Mouse (Mus musculus): Measurements from ENCODE around the gene Rps19bp1. TPM values are rescaled to one million over a fixed set of nuclear protein-coding genes. Genes with fewer than 3 reads are reported as not detected.
A peak's percentile ranks its signal among the peaks of the same experiment; 100 is the strongest.

Rps19bp1 gene
- polyA plus RNA-seq, 1 experiment = 14.4 TPM

GRCm38 (mm10) chr15:80225796-80226195 lies 38.3 kb downstream of the Rps19bp1 start:
- no peak for TF ChIP-seq POLR2A (IDR thresholded peaks at IDR 0.05; ENCODE audit: borderline replicate concordance, extremely low read depth, low read depth, low read length)
- peak; percentile 38; the same call in 1 of the 2 replicates for TF ChIP-seq CTCF (IDR thresholded peaks at IDR 0.05; ENCODE audit: insufficient read depth, low read length)
- Histone ChIP-seq H3K4me3 (replicated peaks; ENCODE audit: extremely low read depth, low read depth, low read length) (no peak overlapping the region), H3K4me1 (ENCODE audit: control insufficient read depth, insufficient read depth, low read length) (no peaks in the 10 kb centered on the region)
- WGBS = 46% methylated on average over 2 of the region's 2 CpGs
- DNase-seq = peak; percentile 37

GRCm38 (mm10) chr15:80225208-80225607 lies 38.9 kb downstream of the Rps19bp1 start:
- peak; percentile 92 for TF ChIP-seq CTCF (IDR thresholded peaks at IDR 0.05; ENCODE audit: insufficient read depth, low read length)
- TF ChIP-seq POLR2A (IDR thresholded peaks at IDR 0.05; ENCODE audit: borderline replicate concordance, extremely low read depth, low read depth, low read length) = no peak
- 18% methylated on average over 9 of the region's 9 CpGs for WGBS
- Histone ChIP-seq H3K4me3 (replicated peaks; ENCODE audit: extremely low read depth, low read depth, low read length) (no peak overlapping the region), H3K4me1 (ENCODE audit: control insufficient read depth, insufficient read depth, low read length) (no peaks in the 10 kb centered on the region)
- DNase-seq = peak; percentile 71

GRCm38 (mm10) chr15:80223751-80224150 lies 40.4 kb downstream of the Rps19bp1 start:
- no peak overlapping the region for H3K4me3 ChIP-seq (replicated peaks; ENCODE audit: extremely low read depth, low read depth, low read length)
- TF ChIP-seq POLR2A (IDR thresholded peaks at IDR 0.05; ENCODE audit: borderline replicate concordance, extremely low read depth, low read depth, low read length) = no peak
- TF ChIP-seq CTCF (IDR thresholded peaks at IDR 0.05; ENCODE audit: insufficient read depth, low read length) = no peak
- H3K4me1 ChIP-seq (ENCODE audit: control insufficient read depth, insufficient read depth, low read length) = peaks cover 8% of the 10 kb centered on the region; the same call in 1 of the 2 replicates

GRCm38 (mm10) chr15:80221031-80221430 lies 43.1 kb downstream of the Rps19bp1 start:
- WGBS = 65% methylated on average over 8 of the region's 8 CpGs

More at GRCm38 (mm10) chr15:80223751-80224150, 40.4 kb downstream of the Rps19bp1 start:
- WGBS = 86% methylated on average over 7 of the region's 7 CpGs
- no peak for DNase-seq

GRCm38 (mm10) chr15:80219705-80220657 lies 44.1 kb downstream of the Rps19bp1 start:
- DNase-seq = no peak
- peaks cover 8% of the 10 kb centered on the region; the same call in 1 of the 2 replicates for H3K4me1 ChIP-seq (ENCODE audit: control insufficient read depth, insufficient read depth, low read length)
- TF ChIP-seq CTCF (IDR thresholded peaks at IDR 0.05; ENCODE audit: insufficient read depth, low read length) = no peak
- no peak for TF ChIP-seq POLR2A (IDR thresholded peaks at IDR 0.05; ENCODE audit: borderline replicate concordance, extremely low read depth, low read depth, low read length)
- 46% methylated on average over 4 of the region's 4 CpGs for WGBS
- H3K4me3 ChIP-seq (replicated peaks; ENCODE audit: extremely low read depth, low read depth, low read length) = no peak overlapping the region

More at GRCm38 (mm10) chr15:80221031-80221430, 43.1 kb downstream of the Rps19bp1 start:
- no peak for DNase-seq
- Histone ChIP-seq H3K4me1 (ENCODE audit: control insufficient read depth, insufficient read depth, low read length) (peaks cover 8% of the 10 kb centered on the region; the same call in 1 of the 2 replicates), H3K4me3 (replicated peaks; ENCODE audit: extremely low read depth, low read depth, low read length) (no peak overlapping the region)
- TF ChIP-seq CTCF (IDR thresholded peaks at IDR 0.05; ENCODE audit: insufficient read depth, low read length) (no peak), POLR2A (IDR thresholded peaks at IDR 0.05; ENCODE audit: borderline replicate concordance, extremely low read depth, low read depth, low read length) (no peak)

- WGBS = 10% methylated on average over 14 of the region's 14 CpGs
- no peak for TF ChIP-seq CTCF (IDR thresholded peaks at IDR 0.05; ENCODE audit: insufficient read depth, low read length)
- TF ChIP-seq POLR2A (IDR thresholded peaks at IDR 0.05; ENCODE audit: borderline replicate concordance, extremely low read depth, low read depth, low read length) = no peak
- Histone ChIP-seq H3K4me1 (ENCODE audit: control insufficient read depth, insufficient read depth, low read length) (peaks cover 8% of the 10 kb centered on the region; the same call in 1 of the 2 replicates), H3K4me3 (replicated peaks; ENCODE audit: extremely low read depth, low read depth, low read length) (no peak overlapping the region)
- no peak for DNase-seq
These were observed 44.9 kb downstream of the Rps19bp1 start for GRCm38 (mm10) chr15:80219211-80219610.

GRCm38 (mm10) chr15:80217476-80217875 lies 46.6 kb downstream of the Rps19bp1 start:
- no peak for TF ChIP-seq CTCF (IDR thresholded peaks at IDR 0.05; ENCODE audit: insufficient read depth, low read length)
- no peak for TF ChIP-seq POLR2A (IDR thresholded peaks at IDR 0.05; ENCODE audit: borderline replicate concordance, extremely low read depth, low read depth, low read length)
- Histone ChIP-seq H3K4me3 (replicated peaks; ENCODE audit: extremely low read depth, low read depth, low read length) (no peak overlapping the region), H3K4me1 (ENCODE audit: control insufficient read depth, insufficient read depth, low read length) (peaks cover 8% of the 10 kb centered on the region; the same call in 1 of the 2 replicates)
- 86% methylated on average over 10 of the region's 10 CpGs for WGBS
- DNase-seq = no peak

- no peak overlapping the region for H3K4me3 ChIP-seq (replicated peaks; ENCODE audit: extremely low read depth, low read depth, low read length)
- peaks cover 8% of the 10 kb centered on the region; the same call in 1 of the 2 replicates for H3K4me1 ChIP-seq (ENCODE audit: control insufficient read depth, insufficient read depth, low read length)
- 48% methylated on average over 9 of the region's 9 CpGs for WGBS
- TF ChIP-seq CTCF (IDR thresholded peaks at IDR 0.05; ENCODE audit: insufficient read depth, low read length) (no peak), POLR2A (IDR thresholded peaks at IDR 0.05; ENCODE audit: borderline replicate concordance, extremely low read depth, low read depth, low read length) (no peak)
- DNase-seq = no peak
These were observed 47.7 kb downstream of the Rps19bp1 start for GRCm38 (mm10) chr15:80216480-80216820.

- H3K4me3 ChIP-seq (replicated peaks; ENCODE audit: extremely low read depth, low read depth, low read length) = no peak overlapping the region
- peaks cover 8% of the 10 kb centered on the region; the same call in 1 of the 2 replicates for H3K4me1 ChIP-seq (ENCODE audit: control insufficient read depth, insufficient read depth, low read length)
- WGBS = 18% methylated on average over 10 of the region's 10 CpGs
- TF ChIP-seq POLR2A (IDR thresholded peaks at IDR 0.05; ENCODE audit: borderline replicate concordance, extremely low read depth, low read depth, low read length) = no peak
- peak; percentile 67 for TF ChIP-seq CTCF (IDR thresholded peaks at IDR 0.05; ENCODE audit: insufficient read depth, low read length)
- peak; percentile 13 for DNase-seq
These were observed 48.2 kb downstream of the Rps19bp1 start for GRCm38 (mm10) chr15:80215716-80216479.

All from lung, adult 2 months (tissue).